Mouse (Mus musculus): Measurements from ENCODE around the gene Lipc. TPM values are rescaled to one million over a fixed set of nuclear protein-coding genes. Genes with fewer than 3 reads are reported as not detected.

Gene Lipc
- polyA plus RNA-seq, 1 experiment from 2014 or later = 0.19 TPM

GRCm38 (mm10) chr9:70914659-70915355 lies 37.2 kb downstream of the Lipc start:
- H3K4me2 ChIP-seq (ENCODE audit: low read length) = no peak overlapping the region
- H3K9me3 ChIP-seq (ENCODE audit: control insufficient read depth, low read length) = no peaks in the 10 kb centered on the region
- H3K27ac ChIP-seq (replicated peaks in 1 of 2; ENCODE audit: control insufficient read depth in 1 of 2, insufficient read depth in 1 of 2, low read depth in 2 of 2, low read length in 2 of 2) = no peak overlapping the region
- no peak overlapping the region for H3K4me3 ChIP-seq (ENCODE audit: control insufficient read depth in 1 of 2, insufficient read depth in 1 of 2, low read depth in 1 of 2, low read length in 2 of 2)
- H3K36me3 ChIP-seq (ENCODE audit: control insufficient read depth, insufficient read depth, low read length) = no peaks in the 10 kb centered on the region
- ATAC-seq (ENCODE audit: insufficient number of reproducible peaks, insufficient read depth, low FRiP score, low read depth) = no peak; the same call in 1 of the 2 replicates
- peaks cover 7 to 8% of the 10 kb centered on the region in 2 experiments; a peak in 3 of 4 replicates for H3K4me1 ChIP-seq (ENCODE audit: control insufficient read depth in 2 of 2, insufficient read depth in 2 of 2, low read length in 2 of 2)
- 41% methylated on average over 10 of the region's 10 CpGs for WGBS
- no peak overlapping the region for H3K9ac ChIP-seq (ENCODE audit: low read length)
- H3K27me3 ChIP-seq (ENCODE audit: control insufficient read depth, insufficient read depth, low read length) = no peaks in the 10 kb centered on the region

DNA sequence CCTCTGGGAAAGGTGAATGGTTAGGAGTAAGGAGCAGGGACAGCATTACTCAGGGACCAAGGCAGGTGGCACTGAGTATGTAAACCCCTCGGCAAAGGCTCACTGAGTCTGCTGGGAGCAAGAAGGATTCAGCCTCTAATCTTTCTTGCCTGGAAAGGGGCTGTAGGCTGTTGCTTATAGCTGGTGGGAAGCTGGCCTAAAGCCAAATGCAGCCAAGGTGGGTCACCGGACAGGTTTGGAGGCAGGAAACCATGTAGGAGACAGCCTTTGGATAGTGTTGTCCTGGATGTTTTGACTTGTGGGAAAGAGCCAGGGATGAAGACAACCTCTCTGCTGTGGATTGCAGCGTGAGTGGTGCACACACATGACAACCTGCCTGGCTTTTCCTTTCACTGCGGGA lies 40.9 kb downstream of the Lipc start:
- WGBS = 60% methylated on average over 4 of the region's 4 CpGs
- no peak overlapping the region for H3K4me3 ChIP-seq (ENCODE audit: control insufficient read depth in 1 of 2, insufficient read depth in 1 of 2, low read depth in 1 of 2, low read length in 2 of 2)
- peaks cover 7 to 8% of the 10 kb centered on the region in 2 experiments; a peak in 3 of 4 replicates for H3K4me1 ChIP-seq (ENCODE audit: control insufficient read depth in 2 of 2, insufficient read depth in 2 of 2, low read length in 2 of 2)
- no peak overlapping the region for H3K4me2 ChIP-seq (ENCODE audit: low read length)
- H3K9me3 ChIP-seq (ENCODE audit: control insufficient read depth, low read length) = no peaks in the 10 kb centered on the region
- H3K36me3 ChIP-seq (ENCODE audit: control insufficient read depth, insufficient read depth, low read length) = no peaks in the 10 kb centered on the region
- H3K27me3 ChIP-seq (ENCODE audit: control insufficient read depth, insufficient read depth, low read length) = no peaks in the 10 kb centered on the region
- no peak for ATAC-seq (ENCODE audit: insufficient number of reproducible peaks, insufficient read depth, low FRiP score, low read depth)
- no peak overlapping the region for H3K9ac ChIP-seq (ENCODE audit: low read length)
- H3K27ac ChIP-seq (replicated peaks in 1 of 2; ENCODE audit: control insufficient read depth in 1 of 2, insufficient read depth in 1 of 2, low read depth in 2 of 2, low read length in 2 of 2) = no peak overlapping the region

DNA sequence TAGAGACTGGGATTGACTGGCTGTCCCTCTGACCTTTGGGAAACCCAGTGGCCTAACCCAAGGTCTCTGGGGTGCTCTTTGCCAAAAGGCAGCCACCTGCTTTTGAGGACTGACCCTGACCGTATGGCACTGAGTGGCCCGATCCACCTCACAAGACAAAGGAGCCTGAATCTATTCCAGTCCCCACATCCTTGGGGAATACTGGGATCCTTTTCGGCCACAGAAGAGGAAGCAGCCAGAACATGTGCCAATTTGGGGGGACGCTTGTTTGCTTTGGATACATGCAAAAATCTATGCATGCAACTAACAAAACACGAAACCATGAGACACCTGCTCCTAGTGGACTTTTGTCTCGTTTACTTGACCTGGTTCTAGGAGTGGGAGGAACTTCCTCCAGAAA lies 41.7 kb downstream of the Lipc start:
- WGBS = 69% methylated on average over 6 of the region's 6 CpGs
- H3K36me3 ChIP-seq (ENCODE audit: control insufficient read depth, insufficient read depth, low read length) = no peaks in the 10 kb centered on the region
- H3K4me3 ChIP-seq (ENCODE audit: control insufficient read depth in 1 of 2, insufficient read depth in 1 of 2, low read depth in 1 of 2, low read length in 2 of 2) = no peak overlapping the region
- no peak overlapping the region for H3K27ac ChIP-seq (replicated peaks in 1 of 2; ENCODE audit: control insufficient read depth in 1 of 2, insufficient read depth in 1 of 2, low read depth in 2 of 2, low read length in 2 of 2)
- H3K9me3 ChIP-seq (ENCODE audit: control insufficient read depth, low read length) = no peaks in the 10 kb centered on the region
- ATAC-seq (ENCODE audit: insufficient number of reproducible peaks, insufficient read depth, low FRiP score, low read depth) = no peak
- H3K9ac ChIP-seq (ENCODE audit: low read length) = no peak overlapping the region
- H3K4me2 ChIP-seq (ENCODE audit: low read length) = no peak overlapping the region
- peaks cover 7% of the 10 kb centered on the region in 2 experiments; a peak in 3 of 4 replicates for H3K4me1 ChIP-seq (ENCODE audit: control insufficient read depth in 2 of 2, insufficient read depth in 2 of 2, low read length in 2 of 2)
- no peaks in the 10 kb centered on the region for H3K27me3 ChIP-seq (ENCODE audit: control insufficient read depth, insufficient read depth, low read length)

DNA sequence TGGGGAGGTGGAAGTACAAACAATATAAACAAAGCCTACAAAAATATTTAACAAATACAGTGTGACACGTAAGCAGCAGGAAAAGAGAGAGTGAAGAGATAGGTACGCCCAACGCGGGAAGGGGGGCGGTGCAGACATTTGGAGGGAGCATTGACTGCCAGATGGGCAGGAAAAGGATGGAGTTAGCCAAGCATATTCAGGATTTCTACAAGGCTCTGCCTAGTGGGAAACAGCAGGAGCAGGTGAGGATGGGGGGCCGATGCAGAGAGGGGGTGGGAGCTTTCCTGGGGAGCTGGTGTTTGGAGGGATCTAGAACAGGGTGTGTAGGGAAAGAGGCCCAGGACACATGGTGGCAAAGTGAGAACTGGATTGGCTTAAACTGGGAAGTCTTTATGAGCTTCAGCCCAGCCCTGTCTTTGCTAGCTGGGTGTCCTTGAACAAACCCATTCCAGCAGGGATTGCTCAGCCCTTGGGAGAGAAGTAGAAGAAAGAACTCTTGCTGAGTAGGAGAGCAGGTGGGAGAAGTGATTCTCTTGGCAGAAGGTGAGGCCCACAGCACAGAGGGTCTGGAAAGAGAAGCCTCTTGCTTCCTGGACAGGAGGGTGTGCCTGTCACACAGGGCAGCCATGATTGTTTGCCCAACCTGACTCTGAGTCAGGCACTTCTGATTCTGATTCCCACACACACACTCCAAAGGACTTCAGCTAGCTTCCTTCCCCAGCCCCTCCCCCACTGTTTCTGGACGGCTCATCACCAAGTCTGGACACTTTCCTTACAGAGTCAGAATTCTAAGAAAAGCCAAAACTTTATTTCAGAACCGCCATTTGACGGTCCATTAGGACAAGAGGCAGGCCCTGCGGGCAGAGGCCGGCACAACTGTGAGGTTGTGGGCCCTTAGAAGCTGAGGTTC lies 49.0 kb downstream of the Lipc start:
- Histone ChIP-seq H3K36me3 (ENCODE audit: control insufficient read depth, insufficient read depth, low read length) (no peaks in the 10 kb centered on the region), H3K4me3 (ENCODE audit: control insufficient read depth in 1 of 2, insufficient read depth in 1 of 2, low read depth in 1 of 2, low read length in 2 of 2) (no peak overlapping the region), H3K9me3 (ENCODE audit: control insufficient read depth, low read length) (no peaks in the 10 kb centered on the region), H3K27ac (replicated peaks in 1 of 2; ENCODE audit: control insufficient read depth in 1 of 2, insufficient read depth in 1 of 2, low read depth in 2 of 2, low read length in 2 of 2) (no peak overlapping the region), H3K4me2 (ENCODE audit: low read length) (no peak overlapping the region), H3K4me1 (ENCODE audit: control insufficient read depth in 2 of 2, insufficient read depth in 2 of 2, low read length in 2 of 2) (no peaks in the 10 kb centered on the region), H3K9ac (ENCODE audit: low read length) (no peak overlapping the region), H3K27me3 (ENCODE audit: control insufficient read depth, insufficient read depth, low read length) (no peaks in the 10 kb centered on the region)
- WGBS = 88% methylated on average over 11 of the region's 11 CpGs
- no peak for ATAC-seq (ENCODE audit: insufficient number of reproducible peaks, insufficient read depth, low FRiP score, low read depth)

GRCm38 (mm10) chr9:70894201-70894600 lies 57.8 kb downstream of the Lipc start:
- WGBS = 97% methylated on average over 1 of the region's 1 CpGs
- Histone ChIP-seq H3K36me3 (ENCODE audit: control insufficient read depth, insufficient read depth, low read length) (no peaks in the 10 kb centered on the region), H3K27ac (replicated peaks in 1 of 2; ENCODE audit: control insufficient read depth in 1 of 2, insufficient read depth in 1 of 2, low read depth in 2 of 2, low read length in 2 of 2) (no peak overlapping the region), H3K9me3 (ENCODE audit: control insufficient read depth, low read length) (0 out of 2 replicates have a peak, but pooled peaks cover 2% of the 10 kb centered on the region), H3K4me2 (ENCODE audit: low read length) (no peak overlapping the region), H3K27me3 (ENCODE audit: control insufficient read depth, insufficient read depth, low read length) (no peaks in the 10 kb centered on the region), H3K4me1 (ENCODE audit: control insufficient read depth in 2 of 2, insufficient read depth in 2 of 2, low read length in 2 of 2) (peaks cover 0 to 11% of the 10 kb centered on the region in 2 experiments; a peak in 1 of 4 replicates), H3K4me3 (ENCODE audit: control insufficient read depth in 1 of 2, insufficient read depth in 1 of 2, low read depth in 1 of 2, low read length in 2 of 2) (no peak overlapping the region), H3K9ac (ENCODE audit: low read length) (no peak overlapping the region)
- no peak for ATAC-seq (ENCODE audit: insufficient number of reproducible peaks, insufficient read depth, low FRiP score, low read depth)

GRCm38 (mm10) chr9:70893526-70893925 lies 58.5 kb downstream of the Lipc start:
- Histone ChIP-seq H3K36me3 (ENCODE audit: control insufficient read depth, insufficient read depth, low read length) (no peaks in the 10 kb centered on the region), H3K4me1 (ENCODE audit: control insufficient read depth in 2 of 2, insufficient read depth in 2 of 2, low read length in 2 of 2) (peaks cover 5 to 11% of the 10 kb centered on the region in 2 experiments; a peak in 1 of 4 replicates), H3K4me2 (ENCODE audit: low read length) (no peak overlapping the region), H3K4me3 (ENCODE audit: control insufficient read depth in 1 of 2, insufficient read depth in 1 of 2, low read depth in 1 of 2, low read length in 2 of 2) (no peak overlapping the region), H3K27ac (replicated peaks in 1 of 2; ENCODE audit: control insufficient read depth in 1 of 2, insufficient read depth in 1 of 2, low read depth in 2 of 2, low read length in 2 of 2) (no peak overlapping the region), H3K27me3 (ENCODE audit: control insufficient read depth, insufficient read depth, low read length) (no peaks in the 10 kb centered on the region), H3K9ac (ENCODE audit: low read length) (no peak overlapping the region), H3K9me3 (ENCODE audit: control insufficient read depth, low read length) (0 out of 2 replicates have a peak, but pooled peaks cover 2% of the 10 kb centered on the region)
- no peak for ATAC-seq (ENCODE audit: insufficient number of reproducible peaks, insufficient read depth, low FRiP score, low read depth)
- 65% methylated on average over 3 of the region's 3 CpGs for WGBS

DNA sequence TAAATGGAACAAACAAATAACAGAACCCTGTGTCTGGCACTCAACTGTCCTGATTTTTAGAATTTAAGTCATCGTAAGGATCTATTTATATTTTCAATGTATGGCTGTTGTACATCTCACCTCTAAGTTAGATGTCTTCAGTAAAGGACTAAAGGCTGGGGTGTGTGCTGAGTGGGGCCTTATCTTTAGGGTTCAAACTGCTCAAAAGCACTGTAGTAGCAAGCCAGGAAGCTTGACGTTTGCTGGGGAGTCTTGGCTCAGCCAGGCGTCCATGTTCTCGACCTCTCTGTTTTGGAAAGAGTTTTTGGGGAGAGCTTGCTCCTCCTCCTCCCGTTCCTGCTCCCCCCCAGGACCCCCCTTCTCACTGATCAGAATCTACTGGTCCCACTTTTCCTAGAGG lies 59.4 kb downstream of the Lipc start:
- H3K4me3 ChIP-seq (ENCODE audit: control insufficient read depth in 1 of 2, insufficient read depth in 1 of 2, low read depth in 1 of 2, low read length in 2 of 2) = no peak overlapping the region
- peaks cover 5 to 11% of the 10 kb centered on the region in 2 experiments; a peak in 1 of 4 replicates for H3K4me1 ChIP-seq (ENCODE audit: control insufficient read depth in 2 of 2, insufficient read depth in 2 of 2, low read length in 2 of 2)
- H3K27me3 ChIP-seq (ENCODE audit: control insufficient read depth, insufficient read depth, low read length) = no peaks in the 10 kb centered on the region
- 0 out of 2 replicates have a peak, but pooled peaks cover 2% of the 10 kb centered on the region for H3K9me3 ChIP-seq (ENCODE audit: control insufficient read depth, low read length)
- no peak overlapping the region for H3K27ac ChIP-seq (replicated peaks in 1 of 2; ENCODE audit: control insufficient read depth in 1 of 2, insufficient read depth in 1 of 2, low read depth in 2 of 2, low read length in 2 of 2)
- no peak overlapping the region for H3K4me2 ChIP-seq (ENCODE audit: low read length)
- no peak overlapping the region for H3K9ac ChIP-seq (ENCODE audit: low read length)
- 67% methylated on average over 5 of the region's 5 CpGs for WGBS
- no peak for ATAC-seq (ENCODE audit: insufficient number of reproducible peaks, insufficient read depth, low FRiP score, low read depth)
- H3K36me3 ChIP-seq (ENCODE audit: control insufficient read depth, insufficient read depth, low read length) = no peaks in the 10 kb centered on the region
